Mouse (Mus musculus): ENCODE measurements at regions not wholly inside any gene's neighbourhood (a gene's known extent, or its start where the extent isn't known, plus 50 kb on each side); places are given as distances from the start of the nearest gene placed in this dataset.

- TF ChIP-seq EP300 (IDR thresholded peaks at IDR 0.05; ENCODE audit: low read depth) = no peak
- no peak for TF ChIP-seq CTCF (IDR thresholded peaks at IDR 0.05; ENCODE audit: low read depth)
Measured at GRCm38 (mm10) chr13:115187356-115187755, 85.6 kb upstream of the Itga1 start.
